Mouse (Mus musculus) Patski (cell line): ENCODE results near the gene Gm20403. TPM values are rescaled to one million over a fixed set of nuclear protein-coding genes. Genes with fewer than 3 reads are reported as not detected.

Source experiments
- ATAC-seq: fragments of 100-300 bp; one replicate; pipeline ENCODE4 v1.8.0; 2021
- CTCF ChIA-PET: fragments of 350-600 bp; sonication (Branson Sonifier 250); formaldehyde crosslinking; loops from one replicate; lab custom pipeline; 2022; ENCODE audit warnings: inconsistent platforms; lab: Charles Lee
- POLR2A ChIA-PET: fragments of 350-600 bp; sonication (Branson Sonifier 250); formaldehyde crosslinking; loops from one replicate; lab custom pipeline; 2022; ENCODE audit warnings: antibody characterized with exemption, inconsistent platforms; lab: Charles Lee
- DNase-seq: peaks from one replicate; pipeline ENCODE4 v3.0.0-alpha.2; 2011; ENCODE audit warnings: low read depth, low spot score
- H3K27me3 ChIP-seq: fragments of 371-371 bp; one replicate; pipeline ENCODE4 v1.5.1; 2021
- CTCF ChIP-seq: fragments of 100-300 bp; IDR thresholded peaks from one replicate; pipeline ENCODE4 v1.5.1; 2021
- in situ Hi-C: fragments of 300-500 bp; cut with MboI; formaldehyde crosslinking; loops from 3 replicates; pipeline ENCODE4 v1.11.1; 2018; ENCODE audit warnings: low pct_unique_long_range_greater_than_20kb, mixed read lengths
- polyA plus RNA-seq: library from polyadenylated mRNA; unstranded; gene quantifications from one replicate; pipeline ENCODE4 v1.2.3, GENCODE M21; 2021

Gene Gm20403
- 0.36 TPM for polyA plus RNA-seq

DNA sequence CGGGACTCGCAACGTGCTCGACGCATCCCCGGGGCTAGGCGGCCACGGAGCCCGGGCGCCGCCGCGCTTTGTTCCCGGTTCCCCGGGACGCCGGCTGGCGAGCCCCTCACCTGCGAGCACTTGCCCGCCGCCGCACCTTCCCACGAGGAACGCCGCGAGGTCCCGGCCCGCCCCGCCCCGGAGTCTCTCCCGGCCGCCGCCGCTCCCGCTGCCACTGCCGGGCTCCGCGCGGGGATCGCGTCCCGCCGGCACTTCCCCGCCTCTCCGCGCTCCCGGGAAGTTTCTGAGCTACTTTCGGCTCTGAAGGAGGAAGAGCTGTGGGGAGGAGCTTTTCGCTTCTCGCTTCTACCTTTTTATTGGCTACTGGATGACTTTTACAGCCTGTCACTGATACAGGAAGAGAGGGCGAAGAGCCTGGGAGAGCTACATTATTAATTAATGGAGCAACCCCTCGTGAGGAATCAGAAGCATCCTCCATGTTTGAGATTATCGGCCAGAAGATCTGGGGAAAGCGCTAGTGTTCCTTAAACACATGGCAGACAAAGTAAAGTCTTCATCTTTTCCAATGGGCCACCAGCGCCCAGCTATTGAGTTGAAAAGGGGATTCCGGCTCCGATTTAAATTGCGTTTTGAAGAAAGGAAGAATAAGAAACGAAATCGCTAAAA is at the start of gene Gm20403:
Gene Gm20403, minus strand, starts transcription at position 478 of the 666 bp plus-strand sequence.
- TF ChIP-seq CTCF: no peak
- in situ Hi-C loops: no loop called here
- POLR2A ChIA-PET: no interaction called here
- H3K27me3 ChIP-seq: no peaks in the 10 kb centered on the region
- ATAC-seq (peak; percentile 91), DNase-seq (peak; percentile 46)
- CTCF ChIA-PET: no interaction called here

DNA sequence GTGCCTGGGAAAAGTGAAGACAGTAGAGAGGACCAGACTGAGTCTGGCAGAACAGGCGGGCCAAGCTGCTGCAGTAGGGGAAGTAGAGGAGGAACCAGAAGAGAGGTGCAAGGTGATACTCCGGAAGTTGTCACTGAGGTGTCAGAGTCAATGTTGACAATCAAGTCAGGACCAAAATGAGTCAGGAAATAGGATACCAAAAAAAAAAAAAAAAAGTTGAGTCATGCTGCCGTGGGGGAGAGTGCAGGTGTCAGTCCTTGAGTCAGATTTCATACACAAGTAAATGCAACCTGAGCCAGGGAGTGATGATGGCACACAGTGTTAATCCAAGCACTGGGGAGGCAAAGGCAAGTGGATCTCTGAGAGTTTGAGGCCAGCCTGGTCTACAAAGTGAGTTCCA is 40.8 kb upstream of the Gm20403 start:
- ChIA-PET POLR2A (no interaction called here), CTCF (no interaction called here)
- no peak for DNase-seq
- H3K27me3 ChIP-seq: no peaks in the 10 kb centered on the region
- ATAC-seq: no peak
- TF ChIP-seq CTCF: no peak
- in situ Hi-C loops: no loop called here

DNA sequence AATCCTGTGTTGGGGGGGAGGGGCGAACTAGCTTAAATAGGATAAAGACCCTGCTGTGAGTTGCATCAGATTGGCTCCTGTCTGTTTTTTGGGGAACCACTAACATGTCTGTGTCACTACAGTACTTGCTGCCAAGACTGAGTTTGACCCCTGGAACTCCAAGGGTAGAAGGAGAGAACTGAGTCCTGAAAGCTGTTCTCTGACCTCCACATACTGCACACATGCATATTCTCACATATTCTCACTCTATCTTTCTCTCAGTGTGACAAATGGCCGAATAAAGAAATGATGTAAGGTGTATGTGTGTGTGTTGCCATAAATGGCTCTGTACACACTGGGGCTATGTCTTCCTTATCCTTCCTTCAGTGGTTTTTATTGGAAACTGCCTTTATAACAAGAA is 37.0 kb upstream of the Gm20403 start:
- ATAC-seq (no peak), DNase-seq (no peak)
- ChIA-PET CTCF (interaction anchor here (1.6 to 2.6 kb wide), 2 partner anchors 19 to 33 kb away, joined by 3 to 7 read pairs; no protein-coding TSS in a partner anchor), POLR2A (interaction anchor here (0.6 kb wide), 1 partner anchor 250 kb away, joined by 5 read pairs; no protein-coding TSS in a partner anchor)
- in situ Hi-C loops: no loop called here
- H3K27me3 ChIP-seq: no peaks in the 10 kb centered on the region
- no peak for TF ChIP-seq CTCF

DNA sequence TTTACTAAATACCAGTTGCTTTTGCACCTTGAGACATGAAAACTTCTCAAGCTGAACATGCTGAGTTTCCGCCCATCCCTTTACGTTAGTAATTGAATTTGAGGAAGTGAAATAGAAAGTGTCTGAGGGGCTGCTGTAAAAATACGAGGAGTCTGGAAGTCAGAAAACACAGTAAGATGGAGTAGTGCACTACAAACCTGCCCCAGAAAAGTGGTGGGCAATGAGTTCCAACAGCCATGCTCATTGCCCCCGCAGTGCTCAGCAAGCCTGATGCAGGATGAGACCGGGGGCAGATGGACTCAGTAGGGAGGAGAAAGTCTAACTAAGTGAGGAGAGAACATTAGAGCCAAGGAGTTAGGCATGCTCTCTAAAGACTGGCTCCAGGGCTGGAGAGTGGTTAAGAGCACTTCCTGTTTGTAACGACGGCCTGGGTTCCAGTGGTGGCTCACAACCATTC is 33.1 kb upstream of the Gm20403 start:
- POLR2A ChIA-PET: no interaction called here
- in situ Hi-C loops: no loop called here

GRCm38 (mm10) chr12:55017119-55017721 is 30.9 kb upstream of the Gm20403 start:
- ATAC-seq (no peak), DNase-seq (no peak)
- ChIA-PET POLR2A (no interaction called here), CTCF (no interaction called here)
- no peaks in the 10 kb centered on the region for H3K27me3 ChIP-seq
- no peak for TF ChIP-seq CTCF
- in situ Hi-C loops: no loop called here

More for the DNA sequence above, 33.1 kb upstream of the Gm20403 start:
- no peaks in the 10 kb centered on the region for H3K27me3 ChIP-seq
- TF ChIP-seq CTCF: no peak
- ATAC-seq (no peak), DNase-seq (no peak)
- CTCF ChIA-PET: no interaction called here

- no peak for TF ChIP-seq CTCF
- ATAC-seq (no peak), DNase-seq (no peak)
- in situ Hi-C loops: no loop called here
- H3K27me3 ChIP-seq: no peaks in the 10 kb centered on the region
- CTCF ChIA-PET: interaction anchor here (0.8 to 1.8 kb wide), 2 partner anchors 16 to 22 kb away, joined by 3 to 5 read pairs; no protein-coding TSS in a partner anchor
- POLR2A ChIA-PET: no interaction called here
Observed at GRCm38 (mm10) chr12:55016339-55017118, 30.2 kb upstream of the Gm20403 start.

DNA sequence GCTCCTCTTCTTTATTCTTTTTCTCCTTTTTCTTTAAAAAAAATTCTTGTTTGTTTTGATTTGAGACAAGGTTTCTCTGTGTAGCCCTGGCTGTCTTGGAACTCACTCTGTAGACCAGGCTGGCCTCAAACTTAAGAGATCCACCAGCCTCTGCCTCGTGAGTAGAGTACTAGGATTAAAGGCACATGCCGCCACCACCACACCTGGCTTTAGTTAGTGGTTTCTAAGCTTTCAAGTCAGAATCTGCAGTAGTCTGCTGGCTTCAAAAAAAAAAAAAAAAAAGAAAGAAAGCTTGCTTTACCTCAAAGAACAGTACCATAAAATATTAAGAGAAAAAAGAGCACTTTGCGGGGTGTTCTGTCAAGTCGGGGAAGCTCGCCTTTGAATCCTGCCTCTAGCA is 29.1 kb upstream of the Gm20403 start:
- no peak for ATAC-seq
- no peak for DNase-seq
- no peaks in the 10 kb centered on the region for H3K27me3 ChIP-seq
- ChIA-PET CTCF (interaction anchor here (1.8 kb wide), 1 partner anchor 17 kb away, joined by 5 read pairs; no protein-coding TSS in a partner anchor), POLR2A (no interaction called here)
- TF ChIP-seq CTCF: no peak
- in situ Hi-C loops: no loop called here

- CTCF ChIA-PET: no interaction called here
- no peak for DNase-seq
- TF ChIP-seq CTCF: no peak
- POLR2A ChIA-PET: no interaction called here
- ATAC-seq: no peak
- no peaks in the 10 kb centered on the region for H3K27me3 ChIP-seq
- in situ Hi-C loops: no loop called here
Observed at GRCm38 (mm10) chr12:55013626-55014398, 27.5 kb upstream of the Gm20403 start, which contains the start of gene Baz1a. TSS of gene Baz1a (minus strand) at chr12:55014348.

GRCm38 (mm10) chr12:55013031-55013430 is 26.7 kb upstream of the Gm20403 start:
- no peaks in the 10 kb centered on the region for H3K27me3 ChIP-seq
- no peak for ATAC-seq
- POLR2A ChIA-PET: no interaction called here
- DNase-seq: no peak
- CTCF ChIA-PET: no interaction called here
- no peak for TF ChIP-seq CTCF
- in situ Hi-C loops: no loop called here
